8 mouse cellular contexts compared by ENCODE assay signal in genomic region chr10:81605666-81605973, GRCm38 (mm10). TPM values are rescaled to one million over a fixed set of nuclear protein-coding genes. Genes with fewer than 3 reads are reported as not detected.
DNase-seq lines count a peak whose midpoint lies in the region; ATAC-seq and TF ChIP-seq lines count a peak whose summit lies in the region.

No protein-coding gene starts in this region.

- no peaks in the 10 kb centered on the region for H3K27me3 ChIP-seq in kidney, adult 2 months (replicated peaks; ENCODE audit: control insufficient read depth, insufficient read depth, low read length)
- H3K27me3 ChIP-seq in hindbrain, embryonic 10.5 days (ENCODE audit: insufficient read depth, poor library complexity, severe bottlenecking): peaks cover 21% of the 10 kb centered on the region
- peaks cover 9% of the 10 kb centered on the region for H3K27me3 ChIP-seq in midbrain, embryonic 11.5 days (ENCODE audit: control insufficient read depth, insufficient read depth, low read length)

- no peak for TF ChIP-seq CTCF in kidney, adult 2 months (conservative IDR thresholded peaks at IDR 0.05; ENCODE audit: insufficient read depth, insufficient read length, low read depth, low read length)
- no peak for TF ChIP-seq CTCF in bone marrow, adult 2 months (IDR thresholded peaks at IDR 0.05; ENCODE audit: control insufficient read depth, insufficient read depth, low read length)

- no peak for TF ChIP-seq POLR2A in kidney, adult 2 months (IDR thresholded peaks at IDR 0.05; ENCODE audit: low read depth, low read length)
- TF ChIP-seq POLR2A in bone marrow, adult 2 months (IDR thresholded peaks at IDR 0.05; ENCODE audit: borderline replicate concordance, control insufficient read depth, low read depth, low read length): no peak

- peak overlapping the region; percentile 43 for H3K9ac ChIP-seq in midbrain, embryonic 11.5 days (ENCODE audit: low read length)

- H3K4me2 ChIP-seq in midbrain, embryonic 11.5 days: peak overlapping the region; percentile 62

- no peak for DNase-seq in kidney, adult 2 months
- no peak for DNase-seq in kidney, adult 8-10 months
- DNase-seq in hindbrain, embryonic 10.5 days (ENCODE audit: low spot score): no peak
- no peak for DNase-seq in midbrain, embryonic 11.5 days (ENCODE audit: low spot score, missing footprints)
- DNase-seq in urinary bladder, adult 18-20 months (ENCODE audit: low spot score in 2 of 2): no peak
- no peak for DNase-seq in cerebellum, postnatal 25 days
- DNase-seq in retina, embryonic 14.5 days (ENCODE audit: low spot score): no peak

- H3K36me3 ChIP-seq in kidney, adult 2 months (ENCODE audit: control insufficient read depth, insufficient read depth, low read length): no peaks in the 10 kb centered on the region
- peaks cover 17% of the 10 kb centered on the region; the same call in 1 of the 2 replicates for H3K36me3 ChIP-seq in hindbrain, embryonic 10.5 days
- H3K36me3 ChIP-seq in midbrain, embryonic 11.5 days (ENCODE audit: control insufficient read depth, insufficient read depth, low read length): no peaks in the 10 kb centered on the region

- H3K4me3 ChIP-seq in kidney, adult 2 months (ENCODE audit: insufficient read depth, low read depth, low read length): peak overlapping the region; percentile 42
- peak overlapping the region; percentile 47 for H3K4me3 ChIP-seq in bone marrow, adult 2 months (replicated peaks; ENCODE audit: control insufficient read depth, low read depth, low read length)
- H3K4me3 ChIP-seq in hindbrain, embryonic 10.5 days: peak overlapping the region; percentile 68
- H3K4me3 ChIP-seq in midbrain, embryonic 11.5 days (ENCODE audit: low read depth, low read length): peak overlapping the region; percentile 29

- peak overlapping the region; percentile 67 for H3K27ac ChIP-seq in kidney, adult 2 months (ENCODE audit: insufficient read depth, low read depth, low read length)
- H3K27ac ChIP-seq in bone marrow, adult 2 months (ENCODE audit: control insufficient read depth, insufficient read depth, low read depth, low read length, poor library complexity): peak overlapping the region; percentile 71
- H3K27ac ChIP-seq in hindbrain, embryonic 10.5 days: peak overlapping the region; percentile 91
- peak overlapping the region; percentile 76 for H3K27ac ChIP-seq in midbrain, embryonic 11.5 days (ENCODE audit: low read depth, low read length)

- ATAC-seq in midbrain, embryonic 11.5 days (ENCODE audit: low FRiP score): peak; percentile 18; the same call in 1 of the 2 replicates

- WGBS in kidney, adult 2 months: 1% methylated on average over 14 of the region's 14 CpGs
- WGBS in bone marrow, adult 2 months: 1% methylated on average over 14 of the region's 14 CpGs
- 4% methylated on average over 14 of the region's 14 CpGs for WGBS in hindbrain, embryonic 10.5 days
- WGBS in midbrain, embryonic 11.5 days: 4% methylated on average over 14 of the region's 14 CpGs

- H3K4me1 ChIP-seq in kidney, adult 2 months (ENCODE audit: control insufficient read depth, insufficient read depth, low read length): peaks cover 5% of the 10 kb centered on the region; the same call in 1 of the 2 replicates
- H3K4me1 ChIP-seq in bone marrow, adult 2 months (ENCODE audit: control insufficient read depth, insufficient read depth, low read length): peaks cover 8% of the 10 kb centered on the region; the same call in 1 of the 2 replicates
- H3K4me1 ChIP-seq in hindbrain, embryonic 10.5 days (replicated peaks): peaks cover 44% of the 10 kb centered on the region
- H3K4me1 ChIP-seq in midbrain, embryonic 11.5 days (ENCODE audit: control insufficient read depth, insufficient read depth, low read length): peaks cover 17% of the 10 kb centered on the region

- no peaks in the 10 kb centered on the region for H3K9me3 ChIP-seq in hindbrain, embryonic 10.5 days
- H3K9me3 ChIP-seq in midbrain, embryonic 11.5 days (ENCODE audit: control insufficient read depth, low read length): no peaks in the 10 kb centered on the region

RNA-seq across cellular contexts. Expression of gene BC025920, which starts 0.5 kb away (rescaled TPM):
- polyA plus RNA-seq in kidney, adult 2 months (2012; rRNA removed): 1.0 and 1.1 TPM in 2 replicates
- polyA plus RNA-seq in bone marrow, adult 2 months (2011; ENCODE audit: insufficient read depth, insufficient read length, low replicate concordance, missing spikeins): 3.9 and 6.6 TPM in 2 replicates
- polyA plus RNA-seq in hindbrain, embryonic 10.5 days (2016; fragmentation: Nextera tagmentation; extraction: Ambion mirVana): 1.3 and 2.1 TPM in 2 replicates
- polyA plus RNA-seq in midbrain, embryonic 11.5 days (2014; fragmentation: Nextera tagmentation; extraction: Ambion mirVana): 0.47 and 0.89 TPM in 2 replicates

RNA-seq across cellular contexts. Expression of gene Tle6, which starts 4.7 kb away (rescaled TPM):
- polyA plus RNA-seq in kidney, adult 2 months (2012; rRNA removed): 3.9 and 4.3 TPM in 2 replicates
- polyA plus RNA-seq in bone marrow, adult 2 months (2011; ENCODE audit: insufficient read depth, insufficient read length, low replicate concordance, missing spikeins): 23.2 and 27.8 TPM in 2 replicates
- 6.9 and 7.1 TPM in 2 replicates for polyA plus RNA-seq in hindbrain, embryonic 10.5 days (2016; fragmentation: Nextera tagmentation; extraction: Ambion mirVana)
- polyA plus RNA-seq in midbrain, embryonic 11.5 days (2014; fragmentation: Nextera tagmentation; extraction: Ambion mirVana): 4.6 and 6.0 TPM in 2 replicates

RNA-seq across cellular contexts. Expression of gene Sirt6, which starts 22.0 kb away (rescaled TPM):
- 16.3 and 19.7 TPM in 2 replicates for polyA plus RNA-seq in kidney, adult 2 months (2012; rRNA removed)
- polyA plus RNA-seq in bone marrow, adult 2 months (2011; ENCODE audit: insufficient read depth, insufficient read length, low replicate concordance, missing spikeins): 7.7 and 16.8 TPM in 2 replicates
- 52.5 and 57.3 TPM in 2 replicates for polyA plus RNA-seq in hindbrain, embryonic 10.5 days (2016; fragmentation: Nextera tagmentation; extraction: Ambion mirVana)
- polyA plus RNA-seq in midbrain, embryonic 11.5 days (2014; fragmentation: Nextera tagmentation; extraction: Ambion mirVana): 36.6 and 38.9 TPM in 2 replicates

RNA-seq across cellular contexts. Expression of gene Ankrd24, which starts 22.7 kb away (rescaled TPM):
- polyA plus RNA-seq in kidney, adult 2 months (2012; rRNA removed): 67.1 and 81.0 TPM in 2 replicates
- 5.3 and 11.1 TPM in 2 replicates for polyA plus RNA-seq in bone marrow, adult 2 months (2011; ENCODE audit: insufficient read depth, insufficient read length, low replicate concordance, missing spikeins)
- polyA plus RNA-seq in hindbrain, embryonic 10.5 days (2016; fragmentation: Nextera tagmentation; extraction: Ambion mirVana): 6.8 and 7.5 TPM in 2 replicates
- 4.2 and 4.6 TPM in 2 replicates for polyA plus RNA-seq in midbrain, embryonic 11.5 days (2014; fragmentation: Nextera tagmentation; extraction: Ambion mirVana)

RNA-seq across cellular contexts. Expression of gene Tle2, which starts 31.3 kb away (rescaled TPM):
- 63.7 and 93.5 TPM in 2 replicates for polyA plus RNA-seq in kidney, adult 2 months (2012; rRNA removed)
- polyA plus RNA-seq in bone marrow, adult 2 months (2011; ENCODE audit: insufficient read depth, insufficient read length, low replicate concordance, missing spikeins): 18.5 and 41.7 TPM in 2 replicates
- 8.6 and 15.7 TPM in 2 replicates for polyA plus RNA-seq in hindbrain, embryonic 10.5 days (2016; fragmentation: Nextera tagmentation; extraction: Ambion mirVana)
- polyA plus RNA-seq in midbrain, embryonic 11.5 days (2014; fragmentation: Nextera tagmentation; extraction: Ambion mirVana): 6.0 and 6.2 TPM in 2 replicates
